Mouse (Mus musculus): ENCODE measurements around the gene Epp13. TPM values are rescaled to one million over a fixed set of nuclear protein-coding genes. Genes with fewer than 3 reads are reported as not detected.
"Not testable (repeated sequence)": the region's sequence is repeated elsewhere in the genome, so short reads cannot be mapped to it uniquely, and the experiment has no call there.

The Epp13 gene
- total RNA-seq, 4 experiments from 2014 or later = not detected

DNA sequence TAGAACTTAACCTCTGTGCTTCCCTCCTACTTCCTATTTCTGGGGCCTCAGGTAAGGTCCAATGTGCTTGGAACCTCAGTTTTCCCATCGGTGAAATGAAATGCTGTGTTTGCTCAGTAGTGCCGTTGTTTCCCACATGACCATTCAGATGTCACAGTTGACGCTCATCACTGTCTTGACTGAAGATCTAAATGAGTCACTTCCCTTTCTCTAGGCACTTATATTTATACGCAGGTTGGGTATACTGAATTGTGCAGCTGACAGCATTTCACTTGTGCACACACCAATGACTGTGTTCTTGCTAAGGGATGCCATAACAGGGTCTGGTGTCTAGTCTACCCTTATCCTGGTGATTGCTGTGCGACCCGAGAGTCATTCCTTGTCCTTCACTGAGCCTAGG is 32.9 kb downstream of the Epp13 start:
- no peak for DNase-seq (ENCODE audit: low spot score in 2 of 2)

DNA sequence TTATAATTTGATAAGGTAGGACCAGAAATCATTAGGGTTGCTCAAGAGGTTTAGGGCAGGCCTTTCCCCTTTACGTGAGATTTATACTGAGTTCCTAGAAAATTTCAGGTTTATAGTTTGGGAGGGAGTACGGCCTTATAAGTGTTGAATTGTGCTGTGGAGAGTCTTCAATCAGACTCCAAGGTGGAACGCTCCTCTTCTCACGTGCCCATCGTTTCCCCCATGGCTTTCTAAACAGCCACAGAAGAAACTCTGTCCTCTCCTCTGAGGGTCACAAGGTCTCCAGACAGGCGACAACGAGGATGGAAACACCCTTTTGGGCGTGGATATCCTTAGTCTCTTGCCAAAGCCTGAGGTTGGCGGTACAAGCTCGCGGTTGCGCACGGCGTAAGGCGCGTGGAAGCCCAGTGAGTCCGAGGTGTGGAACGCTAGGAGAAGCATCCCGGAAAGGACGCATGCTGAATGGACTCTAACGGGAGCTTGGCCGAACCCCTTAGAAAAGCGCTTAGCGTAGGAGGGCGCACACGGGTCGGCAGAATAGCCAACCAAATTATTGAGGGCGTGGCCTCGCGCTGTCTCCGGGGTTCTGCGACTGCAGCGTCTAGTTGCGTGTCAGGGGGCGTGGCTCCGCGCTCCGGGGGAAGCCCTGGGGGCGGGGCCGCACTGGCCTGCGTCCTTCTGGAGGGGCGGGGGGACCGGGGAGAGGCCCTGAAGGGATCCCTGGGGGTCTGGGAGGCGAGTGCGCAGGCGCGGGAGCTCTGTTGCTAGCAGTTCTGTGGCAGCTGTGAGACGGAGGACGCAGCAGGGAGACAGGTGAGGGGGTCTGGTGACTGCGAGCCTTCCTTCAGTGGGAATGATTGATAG is 33.6 kb downstream of the Epp13 start, which contains the start of gene Zfp667:
Gene Zfp667 (plus strand): TSS at position 738 of the 864 bp plus-strand sequence.
- peak; percentile 89 to 98 for DNase-seq (ENCODE audit: low spot score in 2 of 2)

DNA sequence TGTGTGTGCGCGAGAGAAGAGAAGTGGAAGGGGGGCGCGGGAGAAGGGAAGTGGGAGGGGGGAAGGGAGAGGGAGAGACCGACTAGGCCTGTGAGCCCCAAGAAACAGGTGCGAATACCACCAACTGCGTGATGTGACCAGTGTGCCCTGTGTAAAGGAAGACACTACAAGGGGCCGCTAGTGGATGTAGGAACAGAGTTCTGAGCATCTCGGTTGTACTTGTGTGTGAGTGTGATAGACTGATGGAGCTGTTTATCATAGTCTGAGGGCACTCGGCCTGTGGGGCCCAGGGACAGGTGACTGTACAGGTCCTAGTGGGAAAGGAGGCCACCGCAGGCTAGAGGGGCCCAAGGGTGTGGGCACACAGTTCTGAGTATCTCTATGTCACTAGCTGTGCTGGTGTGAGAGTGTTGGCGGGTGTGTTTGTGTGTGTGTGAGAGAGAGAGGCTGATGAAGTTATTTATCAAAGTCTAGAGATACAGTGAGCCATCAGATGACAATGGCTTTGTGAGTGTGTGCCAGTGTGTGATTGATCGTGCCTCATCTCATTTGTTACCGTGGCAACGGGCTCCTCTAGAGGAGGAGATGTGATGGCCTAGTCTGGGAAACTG is 34.5 kb downstream of the Epp13 start:
- DNase-seq (ENCODE audit: low spot score in 2 of 2) = peak in 1 of 2 experiments; percentile 26

DNA sequence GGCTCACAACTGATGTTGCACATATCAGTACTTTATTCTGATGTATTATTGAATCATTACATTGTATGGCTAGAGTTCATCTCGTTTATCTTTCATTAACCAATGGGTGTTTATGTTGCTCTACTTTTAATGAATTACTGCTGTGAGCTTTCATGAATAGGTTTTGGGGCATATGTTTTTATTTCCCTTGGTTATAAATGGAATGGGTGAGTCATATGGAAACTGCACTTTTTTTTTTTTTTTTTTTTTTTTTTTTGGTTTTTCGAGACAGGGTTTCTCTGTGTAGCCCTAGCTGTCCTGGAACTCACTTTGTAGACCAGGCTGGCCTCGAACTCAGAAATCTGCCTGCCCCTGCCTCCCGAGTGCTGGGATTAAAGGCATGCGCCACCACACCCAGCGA is 38.6 kb downstream of the Epp13 start:
- not testable (repeated sequence) for DNase-seq (ENCODE audit: low spot score in 2 of 2)

DNA sequence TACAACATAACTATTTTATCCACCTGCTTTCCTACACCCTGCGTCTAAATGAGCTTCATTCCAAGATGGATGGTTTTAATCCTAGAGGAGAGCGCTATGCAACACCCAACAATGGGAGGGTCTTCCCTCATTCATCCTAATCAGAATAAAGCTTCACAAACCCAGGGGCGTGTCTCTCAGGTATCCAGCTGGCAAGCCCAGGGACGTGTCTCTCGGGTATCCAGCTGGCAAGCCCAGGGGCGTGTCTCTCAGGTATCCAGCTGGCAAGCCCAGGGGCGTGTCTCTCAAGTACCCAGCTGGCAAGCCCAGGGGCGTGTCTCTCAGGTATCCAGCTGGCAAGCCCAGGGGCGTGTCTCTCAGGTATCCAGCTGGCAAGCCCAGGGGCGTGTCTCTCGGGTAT is 48.3 kb downstream of the Epp13 start:
- not testable (repeated sequence) for DNase-seq (ENCODE audit: low spot score in 2 of 2)

DNA sequence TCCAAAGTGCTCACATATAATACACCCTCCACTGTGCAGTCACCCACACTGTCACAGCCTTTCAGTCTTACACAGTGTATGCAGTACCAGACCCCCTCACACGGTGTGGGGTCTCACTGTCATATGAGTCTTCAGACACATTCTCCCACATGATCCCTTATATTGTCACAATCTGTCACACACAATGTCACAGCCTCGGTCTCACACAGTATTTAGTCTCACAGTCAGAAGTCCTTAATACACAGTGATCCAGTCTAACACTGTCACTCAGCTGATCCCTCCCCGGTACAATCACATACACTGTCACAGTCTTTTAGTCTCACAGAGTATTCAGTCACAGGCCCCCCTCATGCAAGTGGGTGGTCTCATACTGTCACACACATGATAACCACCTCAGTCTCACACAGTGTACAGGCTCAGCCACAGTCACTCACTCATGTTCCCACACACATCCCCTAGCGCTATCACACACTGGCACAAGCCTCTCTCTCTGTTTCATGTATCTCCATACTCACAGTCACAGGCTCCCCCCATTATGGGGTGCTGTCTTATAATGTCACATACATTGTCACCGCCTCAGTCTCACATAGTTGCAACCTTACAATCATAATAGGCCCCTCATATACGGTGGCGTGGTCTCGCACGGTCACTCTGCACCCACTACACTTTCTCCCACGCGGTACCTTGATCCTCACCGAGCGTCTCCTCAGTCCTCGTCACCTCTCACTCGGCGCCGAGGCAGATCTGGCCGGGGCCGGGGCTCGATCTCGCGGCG is 78.1 kb downstream of the Epp13 start:
- peak in 1 of 2 experiments; percentile 28 for DNase-seq (ENCODE audit: low spot score in 2 of 2)

DNA sequence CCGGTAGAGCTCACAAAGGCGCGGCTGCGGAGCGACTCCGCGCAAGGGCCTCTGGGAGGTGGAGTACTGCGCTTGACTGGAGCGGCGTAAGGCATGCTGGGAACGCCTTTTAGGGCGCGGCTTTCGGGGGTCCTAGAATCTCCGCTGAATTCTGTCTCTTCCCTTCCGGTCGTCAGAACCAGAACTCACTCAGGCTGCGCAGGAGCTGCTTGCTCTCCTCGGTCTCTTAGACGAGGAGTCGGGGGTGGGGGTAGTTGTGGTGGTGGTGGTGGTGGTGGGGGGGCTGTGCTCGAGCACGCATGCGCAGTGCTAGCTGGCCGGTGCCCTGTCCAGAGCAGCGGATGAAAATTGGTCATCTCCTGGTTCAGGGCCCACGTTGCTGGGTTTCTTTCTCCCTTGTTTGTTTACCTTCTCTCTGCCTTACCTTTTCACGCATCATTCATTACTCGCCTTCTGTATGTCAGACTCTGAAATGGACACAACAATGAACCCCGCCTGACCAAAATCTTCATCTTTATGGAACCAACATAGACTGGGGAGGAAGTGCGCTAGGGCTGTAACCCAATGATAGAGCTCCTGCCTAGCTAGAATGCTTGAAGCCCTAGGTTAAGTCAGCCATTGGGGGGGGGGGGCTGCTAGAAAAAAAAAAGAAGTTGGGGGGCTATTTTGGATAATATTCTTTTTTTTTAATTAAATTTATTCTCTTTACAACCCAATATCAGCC is 78.9 kb downstream of the Epp13 start, which contains the start of gene Zfp583:
Gene Zfp583 (minus strand): TSS at position 53 of the 724 bp plus-strand sequence.
- peak; percentile 72 to 81 for DNase-seq (ENCODE audit: low spot score in 2 of 2)

Other genes with a start within 250 kb of the Epp13 start
- not detected for gene Vmn1r65, start 241.7 kb upstream of the Epp13 start, total RNA-seq (2022)
- not detected for gene Nlrp4c, start 207.5 kb upstream of the Epp13 start, total RNA-seq (2022)
- 10 to 100 TPM; 29.2 to 35.3 (median 32.1) TPM for gene Zfp787, start 96.7 kb upstream of the Epp13 start, total RNA-seq (2022)
- gene Zfp444, start 80.5 kb upstream of the Epp13 start, total RNA-seq (2022) = 10 to 100 TPM; 43.8 to 54.2 (median 49.5) TPM
- not detected for gene Galp, start 55.6 kb upstream of the Epp13 start, total RNA-seq (2022)
- not detected for gene Zscan5b, start 30.4 kb upstream of the Epp13 start, total RNA-seq (2022)
- 10 to 100 TPM; 10.8 to 16.0 (median 12.8) TPM for gene Zfp667, start 33.9 kb downstream of the Epp13 start, total RNA-seq (2022)
- 10 to 100 TPM in 1 of 4 experiments, 1 to 10 TPM in 3; 9.3 to 10.0 (median 9.6) TPM for gene Zfp583, start 78.6 kb downstream of the Epp13 start, total RNA-seq (2022)
- gene Gm3854, start 91.0 kb downstream of the Epp13 start, total RNA-seq (2022) = 1 to 10 TPM; 5.0 to 6.8 (median 5.9) TPM
- 1 to 10 TPM; 3.6 to 9.3 (median 6.7) TPM for gene Zfp78, start 110.6 kb downstream of the Epp13 start, total RNA-seq (2022)
- gene Zfp28, start 130.6 kb downstream of the Epp13 start, total RNA-seq (2022) = 10 to 100 TPM in 1 of 4 experiments, 1 to 10 TPM in 3; 7.0 to 11.6 (median 9.3) TPM
- 10 to 100 TPM; 16.9 to 20.0 (median 18.4) TPM for gene Smim17, start 146.0 kb downstream of the Epp13 start, total RNA-seq (2022)
- gene Gm20715, start 157.6 kb downstream of the Epp13 start, total RNA-seq (2022) = under 1 TPM; 0.20 to 0.46 (median 0.31) TPM
- 1 to 10 TPM; 1.2 to 3.7 (median 2.0) TPM for gene Olfr1344, start 186.0 kb downstream of the Epp13 start, total RNA-seq (2022)
- under 1 TPM in 2 of 4 experiments, not detected in 2; 0.09 to 0.15 TPM for gene Olfr1336, start 203.5 kb downstream of the Epp13 start, total RNA-seq (2022)
- gene Olfr1346, start 214.4 kb downstream of the Epp13 start, total RNA-seq (2022) = not detected
- gene Olfr5, start 234.2 kb downstream of the Epp13 start, total RNA-seq (2022) = not detected
- not detected for gene Olfr1347, start 247.0 kb downstream of the Epp13 start, total RNA-seq (2022)